Mouse (Mus musculus) mouse embryonic stem cell (cell line): ENCODE results near the gene Ptprt.

ENCODE experiments used
- in situ Hi-C, 2 experiments: fragments of 300-500 bp; cut with MboI; formaldehyde crosslinking; loops; 1 replicate in 1 of 2; 3 replicates in 1 of 2; pipeline ENCODE4 v1.14.3; 2019 to 2020; ENCODE audit warnings: low sequenced_read_pairs in 2 of 2, low pct_unique_long_range_greater_than_20kb in 1 of 2, mixed read lengths in 1 of 2; ENCODE audit not compliant: unreplicated experiment in 1 of 2

Gene Ptprt

DNA sequence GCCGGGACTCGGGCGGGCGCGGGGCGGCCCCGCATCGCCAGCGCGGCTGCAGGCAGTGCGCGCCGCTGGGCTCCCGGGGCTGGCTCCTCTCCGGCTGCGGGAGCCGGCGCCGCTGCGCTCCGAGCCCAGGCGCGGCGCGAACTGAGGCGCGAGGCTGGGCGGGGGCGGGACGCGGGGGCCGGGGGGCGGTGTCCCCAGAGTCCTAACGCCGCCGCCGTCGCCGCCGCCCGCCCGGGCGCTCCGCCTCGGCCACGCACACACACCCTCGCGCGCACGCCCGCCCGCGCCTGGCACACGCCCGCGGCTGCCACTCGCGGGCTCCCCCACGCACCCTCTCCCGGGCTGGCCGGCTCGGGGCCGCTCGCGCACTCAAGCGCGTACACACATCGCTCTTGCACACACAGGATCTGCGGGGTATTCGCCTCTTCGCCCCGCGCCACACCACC lies at the start of gene Ptprt:
Gene Ptprt, minus strand, starts transcription at position 207 of the 446 bp plus-strand sequence.
- in situ Hi-C loops, result no loop called here

DNA sequence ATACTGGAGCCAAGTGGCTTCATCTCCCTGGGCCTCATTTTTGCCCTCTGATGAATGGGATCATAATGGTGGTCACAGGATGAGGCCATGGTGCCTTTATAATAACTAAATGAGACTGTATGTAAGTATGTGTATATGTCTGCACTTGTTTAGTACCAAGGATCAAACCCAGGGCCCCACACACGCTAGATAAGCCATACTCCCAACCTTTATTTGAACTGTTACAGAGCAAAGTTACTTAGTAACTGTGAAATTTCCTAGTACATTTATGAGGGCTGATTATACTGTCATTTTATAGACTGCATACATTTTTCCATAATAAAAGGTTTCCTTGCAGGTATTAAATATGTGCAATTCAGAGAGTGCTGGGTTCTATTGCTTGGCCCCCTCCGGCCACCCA lies 49.5 kb upstream of the Ptprt start:
- in situ Hi-C loops, result no loop called here

DNA sequence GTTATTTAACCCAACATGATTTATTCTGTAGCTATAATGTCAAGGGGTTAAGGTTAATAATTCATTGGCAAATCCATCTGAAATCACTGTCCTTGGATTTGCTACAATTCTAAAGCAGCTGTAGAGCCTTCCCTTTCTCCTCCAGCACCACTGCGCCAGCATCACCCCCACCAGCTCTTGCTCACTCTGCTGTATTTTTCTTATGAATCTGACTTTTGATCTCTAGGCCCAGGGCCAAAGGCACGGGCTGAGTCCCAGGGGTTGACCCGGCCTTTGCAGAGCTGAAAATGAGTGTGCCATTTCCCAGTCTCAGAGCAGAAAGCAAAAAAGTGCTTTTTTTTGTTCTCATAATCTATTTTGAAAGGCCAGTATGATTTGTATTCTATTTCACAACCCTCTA lies 38.7 kb upstream of the Ptprt start:
- in situ Hi-C loops, result no loop called here

DNA sequence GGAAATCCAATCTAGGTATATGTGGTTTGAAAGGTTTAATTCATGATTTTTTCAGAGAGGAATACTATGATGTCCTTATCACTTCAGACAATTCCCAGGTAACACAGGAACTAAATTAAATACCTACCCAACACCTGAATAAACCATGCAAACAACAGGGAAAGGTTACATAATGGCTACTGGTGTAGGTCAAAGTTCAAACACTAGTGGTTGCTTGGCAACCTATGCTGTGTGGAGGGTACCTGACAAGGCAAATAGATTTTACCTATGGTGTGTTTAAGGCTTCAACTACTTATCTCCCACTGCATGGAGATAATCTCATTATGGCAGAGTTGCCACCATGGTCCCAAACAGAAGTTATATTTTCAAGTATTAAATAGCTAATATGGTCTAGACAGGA lies 38.1 kb upstream of the Ptprt start:
- in situ Hi-C loops, result no loop called here

DNA sequence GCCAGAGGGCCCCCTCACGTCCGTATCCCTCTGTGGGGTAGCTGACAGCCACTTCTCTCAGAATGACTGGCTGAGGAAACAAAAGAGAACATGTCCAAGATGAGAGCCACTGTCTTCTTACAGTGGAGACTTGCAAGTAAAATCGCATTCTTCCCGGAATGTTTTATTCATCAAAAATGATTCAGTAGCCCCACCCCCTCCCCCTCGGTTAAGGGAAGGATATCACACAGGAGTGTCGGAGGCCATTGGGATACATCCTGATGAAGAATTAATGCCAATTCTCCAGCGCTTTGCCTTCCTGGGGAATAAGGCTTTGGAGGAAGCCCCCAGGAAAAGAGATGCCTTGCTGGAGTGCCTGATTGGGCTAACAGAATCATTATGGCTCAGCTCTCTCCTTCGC lies 37.1 kb upstream of the Ptprt start:
- in situ Hi-C loops, result no loop called here

DNA sequence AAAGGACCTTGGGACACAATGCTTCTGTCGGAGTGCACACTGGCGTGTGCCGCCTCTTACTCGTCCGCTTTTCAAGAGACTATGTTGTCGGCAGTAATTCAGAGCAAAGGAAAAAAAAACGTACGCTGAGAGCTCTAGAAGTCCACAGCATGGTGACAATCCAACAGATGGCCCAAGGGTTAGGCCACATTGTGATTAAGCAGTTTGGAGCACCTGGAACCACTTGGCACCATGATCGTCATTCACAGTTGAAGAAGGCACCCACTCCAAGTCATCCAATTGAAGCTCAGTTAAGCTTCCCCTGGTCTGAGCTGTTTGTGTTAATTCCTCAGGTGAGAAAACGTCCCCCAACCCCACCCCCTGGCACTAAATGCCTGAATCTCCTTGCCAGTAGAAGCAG lies 36.2 kb upstream of the Ptprt start:
- in situ Hi-C loops, result no loop called here

DNA sequence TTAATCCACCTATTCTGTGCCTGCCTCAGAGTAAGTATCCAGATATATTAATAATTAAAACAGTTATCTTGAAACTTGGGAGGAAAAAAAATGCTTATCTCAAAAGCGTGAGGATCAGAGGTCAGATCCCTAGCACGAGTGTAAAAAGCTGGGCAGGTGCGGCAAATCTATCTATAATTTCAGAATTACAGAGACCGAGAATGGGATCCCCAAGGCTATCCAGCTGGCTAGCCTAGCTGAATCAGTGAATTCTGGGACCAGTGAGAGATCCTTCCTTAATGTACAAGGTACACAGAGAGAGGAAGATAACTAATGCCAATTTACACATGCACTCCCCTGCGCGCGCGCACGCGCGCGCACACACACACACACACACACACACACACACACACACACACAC lies 31.2 kb upstream of the Ptprt start:
- in situ Hi-C loops, result no loop called here

DNA sequence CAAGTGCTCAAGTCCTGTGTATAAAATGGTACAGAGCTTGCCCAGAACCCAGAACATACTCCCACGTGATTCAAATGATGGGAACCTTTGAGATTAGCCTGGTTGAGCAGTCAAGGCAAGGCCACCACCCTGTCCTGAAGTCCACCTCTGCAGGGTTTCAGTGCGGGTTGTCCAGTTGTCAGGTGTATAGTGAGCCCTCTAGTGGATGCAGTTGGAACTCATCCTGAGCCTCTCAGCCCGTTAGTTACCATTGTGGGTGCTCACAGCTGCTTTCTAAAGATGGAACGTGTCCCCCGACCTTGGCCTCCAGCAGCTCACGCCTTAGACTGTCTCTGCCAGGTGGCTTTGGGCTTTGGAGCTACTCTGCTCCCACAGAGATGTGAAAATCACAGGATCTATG lies 21.7 kb upstream of the Ptprt start:
- in situ Hi-C loops, result no loop called here

DNA sequence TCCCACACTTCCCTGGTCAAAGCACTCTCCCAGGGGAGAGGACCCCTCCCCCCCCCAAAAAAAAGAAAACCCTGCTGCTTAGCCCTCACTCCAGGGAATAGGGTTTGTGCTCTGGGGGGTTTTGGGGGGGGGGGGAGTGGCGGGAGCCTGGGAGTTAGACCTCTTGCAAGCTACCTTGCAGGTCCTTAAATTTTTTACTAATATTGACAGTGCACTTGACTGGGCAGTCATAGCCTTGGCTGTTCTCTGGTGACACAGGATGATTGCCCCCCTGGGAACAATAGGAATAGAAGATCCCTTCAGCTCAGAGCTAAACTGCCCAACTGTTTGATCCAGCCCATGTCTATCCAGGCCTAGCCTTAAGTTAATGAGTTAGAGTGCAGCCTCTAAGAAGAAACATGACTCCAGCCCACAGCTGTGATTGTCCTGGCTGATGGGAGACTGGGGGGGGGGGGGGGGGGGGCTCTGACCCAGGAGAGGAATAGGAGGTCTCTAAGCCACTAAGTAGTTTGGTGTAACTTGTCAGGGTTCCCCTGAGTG lies 1.6 kb upstream of the Ptprt start:
- in situ Hi-C loops, result no loop called here

DNA sequence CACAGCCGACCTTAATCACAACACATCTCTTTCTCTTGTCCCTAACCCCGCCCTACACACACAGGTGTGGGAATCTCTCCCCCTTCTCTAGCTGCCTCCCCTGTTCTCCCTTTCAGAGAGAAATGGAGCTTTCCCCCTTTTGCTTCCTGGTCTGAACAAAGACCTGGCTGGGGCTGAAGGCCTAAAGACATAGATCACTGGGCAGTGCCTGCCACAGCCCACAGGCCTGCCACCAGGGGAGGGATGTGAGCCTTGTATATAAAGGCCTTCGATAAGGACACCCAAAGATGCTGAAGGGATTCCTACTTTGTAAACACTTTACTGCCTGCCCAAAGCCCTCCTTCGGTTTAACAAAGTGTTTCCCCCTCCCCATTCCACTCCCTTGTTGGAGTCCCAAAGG lies 786 bp upstream of the Ptprt start:
- in situ Hi-C loops, result no loop called here

DNA sequence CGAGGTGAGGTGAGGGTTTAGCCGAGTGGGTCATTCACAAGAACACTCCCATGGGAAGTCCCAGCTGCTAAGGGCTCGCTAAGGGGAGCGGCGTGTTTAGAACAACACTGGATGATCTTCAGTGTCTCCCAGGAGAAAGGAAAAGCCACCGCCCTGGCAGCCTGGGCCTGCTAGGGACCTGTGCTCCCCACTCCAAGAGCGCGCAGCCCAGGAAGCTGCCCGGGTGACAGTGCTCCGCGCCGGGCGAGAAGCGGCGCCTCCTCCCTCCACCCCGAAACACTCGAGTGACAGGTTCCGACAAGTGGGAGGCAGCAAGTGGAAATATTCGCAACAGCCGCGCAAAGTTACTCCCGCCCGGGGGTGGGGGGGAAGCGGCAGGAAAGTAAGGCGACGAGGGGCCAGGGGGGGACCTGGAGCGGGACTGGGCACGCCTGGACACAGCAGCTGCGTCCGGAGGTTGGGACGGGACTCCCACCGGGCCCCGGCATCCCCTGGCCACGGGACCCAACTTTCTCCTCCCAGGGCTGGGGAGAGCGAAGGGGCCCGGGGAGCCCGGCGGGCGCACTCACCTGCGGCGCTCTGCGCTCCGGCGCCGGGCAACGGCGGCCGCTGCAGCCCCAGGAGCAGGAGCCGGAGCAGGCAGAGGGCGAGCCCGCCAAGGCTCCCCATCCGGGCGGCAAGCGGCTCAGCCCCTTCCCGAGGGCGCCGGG lies 561 bp downstream of the Ptprt start:
- in situ Hi-C loops, result no loop called here

DNA sequence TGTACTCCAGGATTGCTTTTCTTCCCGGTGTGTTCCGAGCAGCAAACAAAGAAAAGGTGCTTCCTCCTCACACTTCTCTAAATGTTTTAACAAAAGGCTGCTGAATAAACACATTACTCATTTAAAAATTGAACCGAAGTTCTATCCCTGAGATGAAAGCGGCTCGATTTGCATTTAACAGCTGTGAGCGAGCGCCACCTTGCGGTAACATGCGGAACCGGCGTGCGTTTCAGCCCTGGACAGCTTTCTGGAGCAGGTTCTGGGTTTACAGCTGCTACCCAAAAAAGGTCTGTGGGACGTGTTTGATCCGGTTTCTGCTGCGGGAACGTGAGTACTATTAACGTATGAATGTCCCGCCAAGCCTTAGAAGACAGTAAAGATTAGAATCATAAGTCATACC lies 1.9 kb downstream of the Ptprt start:
- in situ Hi-C loops, result no loop called here

DNA sequence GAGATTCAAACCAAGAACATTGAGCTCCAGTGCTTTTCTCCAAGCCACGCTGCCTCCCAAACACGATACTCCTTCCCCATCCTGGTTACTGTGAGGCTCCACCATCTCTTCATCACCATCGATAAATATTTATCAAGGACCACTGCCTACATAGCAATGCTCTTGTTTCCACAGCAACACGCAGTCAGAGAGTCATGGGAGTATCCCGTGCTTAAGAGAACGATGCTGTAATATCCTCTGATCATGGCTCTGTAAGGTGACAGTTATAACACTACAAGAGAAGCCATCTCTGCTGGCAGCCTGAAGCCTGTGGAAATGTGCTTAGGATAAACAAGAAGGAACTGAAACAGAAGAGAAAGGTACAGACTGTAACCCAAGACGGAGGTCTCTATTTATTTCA lies 3.4 kb downstream of the Ptprt start:
- in situ Hi-C loops, result no loop called here

DNA sequence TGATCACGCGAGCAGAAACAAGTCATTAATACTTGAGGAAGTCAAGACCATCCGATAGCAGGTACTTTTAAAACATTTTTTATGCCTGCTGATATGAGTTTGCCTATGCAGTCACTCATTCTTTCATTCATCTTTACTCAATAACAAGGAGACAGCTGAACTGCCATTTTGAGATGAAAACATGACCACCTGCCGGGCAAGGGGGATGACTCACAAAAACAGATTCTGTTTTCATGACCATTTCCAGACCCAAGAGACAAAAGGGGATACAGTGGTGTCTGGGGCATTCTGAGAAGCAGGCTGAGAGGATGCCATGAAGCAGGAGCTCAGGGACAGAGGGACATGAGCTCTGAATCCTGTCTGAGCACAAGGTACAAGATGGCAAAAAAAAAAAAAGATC lies 6.5 kb downstream of the Ptprt start:
- in situ Hi-C loops, result no loop called here

DNA sequence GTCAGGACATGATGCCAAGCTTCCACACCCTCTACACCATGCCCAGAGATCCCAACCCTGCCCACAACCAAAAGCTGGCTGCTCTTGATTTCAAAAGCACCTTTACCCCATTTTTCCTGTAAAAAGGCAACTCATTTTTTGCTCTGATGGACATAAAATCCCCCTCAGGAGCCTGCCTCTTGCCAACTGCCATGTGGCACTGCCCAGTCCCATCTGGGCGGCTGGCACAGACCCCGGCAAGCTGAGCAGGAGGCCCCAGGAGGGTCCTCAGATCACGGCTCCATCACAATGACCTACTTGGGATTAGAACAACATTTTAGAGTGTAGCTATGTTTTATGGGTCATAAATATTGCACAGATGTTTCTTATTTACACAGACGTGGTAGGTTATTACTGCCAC lies 22.3 kb downstream of the Ptprt start:
- in situ Hi-C loops, result no loop called here

DNA sequence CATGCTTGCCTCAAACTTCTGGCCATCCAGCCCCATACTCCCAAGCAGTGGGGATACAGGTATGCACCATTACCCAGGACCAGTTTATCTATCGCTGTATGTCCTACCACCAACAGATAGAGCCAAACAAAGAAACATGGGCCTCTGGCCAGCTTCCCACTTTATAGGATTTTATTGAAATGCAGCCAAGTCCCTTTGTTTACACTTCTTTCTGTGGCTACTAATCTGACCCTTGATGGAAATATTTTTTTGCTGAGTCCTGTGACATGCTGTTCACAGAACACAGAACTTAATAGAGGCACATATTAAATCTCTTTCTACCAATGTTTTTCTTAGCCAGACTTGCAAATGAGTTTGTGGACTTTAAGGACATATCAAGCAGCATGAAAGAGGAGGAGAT lies 23.4 kb downstream of the Ptprt start:
- in situ Hi-C loops, result no loop called here

DNA sequence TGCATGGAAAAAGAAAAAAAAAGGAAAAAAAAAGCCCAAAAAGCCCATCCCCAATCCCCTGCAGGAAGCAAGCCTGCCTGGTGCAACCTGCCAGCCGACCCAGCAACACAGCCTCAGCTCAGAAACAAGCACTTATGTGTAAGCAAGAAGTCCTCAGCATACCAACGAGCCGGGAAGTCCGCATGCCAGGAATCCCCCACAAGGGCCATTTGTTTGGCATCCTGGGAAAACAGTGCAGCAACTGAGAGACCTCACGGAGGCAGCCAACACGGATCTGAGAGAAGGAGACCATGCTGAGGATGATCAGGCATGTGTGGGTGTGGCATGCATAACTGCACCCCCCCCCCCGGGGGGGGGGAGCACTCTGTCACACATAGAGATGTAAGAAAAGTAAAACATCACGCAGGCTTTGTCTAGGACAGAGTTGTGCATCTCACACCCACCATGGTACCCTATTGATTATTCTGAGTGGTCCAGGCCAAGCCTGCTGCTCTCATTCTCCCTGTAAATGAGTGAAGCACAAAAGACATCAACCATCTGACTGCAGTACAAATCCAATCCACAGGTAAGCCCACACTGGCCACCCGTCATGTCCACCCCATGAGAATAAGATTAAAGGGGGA lies 24.4 kb downstream of the Ptprt start:
- in situ Hi-C loops, result no loop called here

DNA sequence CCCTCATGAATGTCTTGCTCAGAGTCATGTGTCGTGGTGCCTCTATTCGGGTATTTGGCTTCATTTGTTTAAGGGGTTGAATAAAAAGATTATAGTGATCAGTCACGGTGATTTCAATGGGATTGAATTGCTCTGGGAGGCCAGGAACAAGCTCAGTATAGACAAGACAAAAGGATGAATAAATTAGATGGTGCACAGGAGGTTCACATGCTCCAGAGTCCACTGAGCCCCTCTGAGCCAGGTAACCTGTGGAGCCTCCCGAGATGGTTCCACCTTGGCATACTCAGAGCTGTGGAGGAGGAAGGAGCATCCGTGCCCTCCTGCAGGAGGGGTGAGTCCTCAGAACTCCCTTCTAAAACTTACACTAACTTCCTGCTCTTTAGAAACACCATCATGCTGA lies 26.0 kb downstream of the Ptprt start:
- in situ Hi-C loops, result no loop called here

DNA sequence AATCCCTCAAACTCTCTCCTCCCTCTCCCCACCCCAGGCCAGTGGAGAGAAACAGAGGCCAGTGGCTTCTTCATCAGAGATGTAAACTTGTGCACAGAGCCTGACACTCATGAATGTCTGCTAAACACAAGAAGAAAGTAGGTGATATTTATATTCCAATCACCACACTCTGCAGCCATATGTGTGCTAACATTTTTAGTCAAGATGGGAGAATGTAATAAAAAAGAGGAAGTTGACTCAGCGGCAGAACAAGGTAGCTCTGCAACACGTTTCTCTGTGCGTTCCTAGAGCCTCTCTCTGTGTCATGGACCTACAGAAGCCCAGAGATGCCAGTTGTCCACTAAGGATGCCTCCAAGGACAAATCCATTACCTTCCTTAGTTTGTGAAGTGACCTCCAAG lies 34.9 kb downstream of the Ptprt start:
- in situ Hi-C loops, result no loop called here

DNA sequence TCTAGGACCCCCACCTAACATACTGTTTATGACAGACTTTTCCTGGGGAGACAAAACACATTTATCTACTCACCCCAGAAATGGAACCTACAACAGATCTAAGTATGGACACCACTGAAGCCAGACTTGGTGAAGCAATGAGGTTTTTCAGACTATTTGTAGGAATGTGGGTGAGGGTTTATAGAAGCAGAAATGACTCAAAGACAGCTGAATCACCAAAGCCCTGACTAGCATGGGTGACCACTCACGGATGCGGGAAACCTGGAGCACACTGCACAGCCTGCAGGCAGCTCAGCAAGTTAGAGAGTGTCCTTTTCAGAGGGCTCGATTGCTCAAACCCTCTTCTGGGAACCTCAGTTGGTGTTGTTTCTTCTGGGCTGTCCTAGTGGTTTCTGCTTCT lies 36.2 kb downstream of the Ptprt start:
- in situ Hi-C loops, result no loop called here
